ENCODE assay signal across 8 mouse cellular contexts in genomic region chr12:12622712-12623292, GRCm38 (mm10).
DNase-seq lines count a peak whose midpoint lies in the region; ATAC-seq and TF ChIP-seq lines count a peak whose summit lies in the region.

No protein-coding gene starts in this region.

- no peaks in the 10 kb centered on the region for H3K9me3 ChIP-seq in forebrain, embryonic 16.5 days (ENCODE audit: control insufficient read depth, low read length)
- H3K9me3 ChIP-seq in hindbrain, embryonic 10.5 days = no peaks in the 10 kb centered on the region
- no peaks in the 10 kb centered on the region for H3K9me3 ChIP-seq in lung, embryonic 14.5 days (ENCODE audit: low read depth, low read length)

- no peak overlapping the region for H3K4me2 ChIP-seq in forebrain, embryonic 16.5 days (ENCODE audit: low read length)
- no peak overlapping the region for H3K4me2 ChIP-seq in lung, embryonic 14.5 days

- DNase-seq in MN1 (ENCODE audit: low spot score) = peak; percentile 86
- peak; percentile 27 for DNase-seq in cerebellum, adult 11-12 months
- DNase-seq in hindbrain, embryonic 10.5 days (ENCODE audit: low spot score) = peak; percentile 90
- peak; percentile 64 to 87 for DNase-seq in layer of hippocampus, adult 8-10 months (ENCODE audit: low spot score in 2 of 2)
- DNase-seq in lung, embryonic 14.5 days = peak; percentile 97
- peak; percentile 70 for DNase-seq in ovary, postnatal 36 days (ENCODE audit: low spot score)
- peak; percentile 43 to 45 for DNase-seq in thymus, postnatal 36 days

- H3K27ac ChIP-seq in forebrain, embryonic 16.5 days (ENCODE audit: low read length) = no peak overlapping the region
- H3K27ac ChIP-seq in hindbrain, embryonic 10.5 days = peak overlapping the region; percentile 81
- 0 out of 2 replicates have a peak overlapping the region, but pooled peaks have one; percentile 26 for H3K27ac ChIP-seq in lung, embryonic 14.5 days (ENCODE audit: low read depth)

- no peaks in the 10 kb centered on the region for H3K36me3 ChIP-seq in forebrain, embryonic 16.5 days (ENCODE audit: control insufficient read depth, insufficient read depth)
- no peaks in the 10 kb centered on the region for H3K36me3 ChIP-seq in hindbrain, embryonic 10.5 days
- H3K36me3 ChIP-seq in lung, embryonic 14.5 days (ENCODE audit: insufficient read depth) = no peaks in the 10 kb centered on the region

- peak; percentile 87 for ATAC-seq in forebrain, embryonic 16.5 days
- peak; percentile 90 for ATAC-seq in lung, embryonic 14.5 days (ENCODE audit: insufficient read depth)

- WGBS in forebrain, embryonic 16.5 days = 4% methylated on average over 5 of the region's 5 CpGs
- 19% methylated on average over 5 of the region's 5 CpGs for WGBS in hindbrain, embryonic 10.5 days
- WGBS in lung, embryonic 14.5 days = 16% methylated on average over 5 of the region's 5 CpGs

- H3K4me1 ChIP-seq in forebrain, embryonic 16.5 days (replicated peaks; ENCODE audit: control insufficient read depth, insufficient read depth, low read length) = peaks cover 11% of the 10 kb centered on the region
- H3K4me1 ChIP-seq in hindbrain, embryonic 10.5 days (replicated peaks) = peaks cover 41% of the 10 kb centered on the region
- no peaks in the 10 kb centered on the region; the same call in 1 of the 2 replicates for H3K4me1 ChIP-seq in lung, embryonic 14.5 days (ENCODE audit: insufficient read depth)

- no peak overlapping the region for H3K9ac ChIP-seq in forebrain, embryonic 16.5 days (replicated peaks; ENCODE audit: low read depth, low read length)
- no peak overlapping the region for H3K9ac ChIP-seq in lung, embryonic 14.5 days

- no peak overlapping the region for H3K4me3 ChIP-seq in forebrain, embryonic 16.5 days (replicated peaks; ENCODE audit: low read length)
- H3K4me3 ChIP-seq in hindbrain, embryonic 10.5 days = no peak overlapping the region
- H3K4me3 ChIP-seq in lung, embryonic 14.5 days (ENCODE audit: low read depth, low read length) = no peak overlapping the region

- no peaks in the 10 kb centered on the region for H3K27me3 ChIP-seq in forebrain, embryonic 16.5 days (replicated peaks; ENCODE audit: control insufficient read depth, insufficient read depth, low read length)
- H3K27me3 ChIP-seq in hindbrain, embryonic 10.5 days (ENCODE audit: insufficient read depth, poor library complexity, severe bottlenecking) = peaks cover 23% of the 10 kb centered on the region
- no peaks in the 10 kb centered on the region for H3K27me3 ChIP-seq in lung, embryonic 14.5 days (ENCODE audit: insufficient read depth, low read length)

- TF ChIP-seq CTCF in lung, embryonic 14.5 days (IDR thresholded peaks at IDR 0.05; ENCODE audit: low read depth) = peak; percentile 87

Comparison
In these comparisons a context has a peak if more than half of its experiments do, and no peak if none do; other contexts are left out.
1. DNase-seq: peak in every context shown above with its lines; median percentile 97 in lung, embryonic 14.5 days; 90 in hindbrain, embryonic 10.5 days; 86 in MN1; 76 in layer of hippocampus, adult 8-10 months; 70 in ovary, postnatal 36 days; 44 in thymus, postnatal 36 days; 27 in cerebellum, adult 11-12 months.